Mouse (Mus musculus) CH12.LX (cell line): ENCODE measurements around the gene Gas7. TPM values are rescaled to one million over a fixed set of nuclear protein-coding genes. Genes with fewer than 3 reads are reported as not detected.

Experiments used
- DNase-seq: peaks from one replicate; pipeline ENCODE4 v3.0.0-alpha.2; 2013; ENCODE audit errors: extremely low read depth
- H3K27ac ChIP-seq: 2 replicates; pipeline ENCODE4 v1.5.1; 2012; ENCODE audit warnings: low read depth, mild to moderate bottlenecking, control low read depth, moderate library complexity; ENCODE audit not compliant: insufficient read depth
- H3K27me3 ChIP-seq: replicated peaks from 2 replicates; pipeline ENCODE3; 2012; ENCODE audit warnings: inconsistent platforms
- H3K36me3 ChIP-seq, 2 experiments: replicated peaks in 1 of 2; 2 replicates each; pipeline versions ENCODE3 to v1.6.1; 2012; ENCODE audit warnings: inconsistent platforms in 1 of 2, low read length in 1 of 2, mild to moderate bottlenecking in 1 of 2, mixed read lengths in 1 of 2, moderate library complexity in 1 of 2; ENCODE audit not compliant: control insufficient read depth in 1 of 2, insufficient read depth in 1 of 2
- H3K4me1 ChIP-seq, 2 experiments: 2 replicates each; pipeline ENCODE4 v1.6.1; 2012; ENCODE audit warnings: inconsistent platforms in 1 of 2, moderate library complexity in 1 of 2; ENCODE audit not compliant: insufficient read depth in 2 of 2, control insufficient read depth in 1 of 2
- H3K4me2 ChIP-seq: 2 replicates; pipeline ENCODE4 v1.6.1; 2012; ENCODE audit warnings: low read depth, mild to moderate bottlenecking, control low read depth; ENCODE audit not compliant: poor library complexity, insufficient read depth, severe bottlenecking
- H3K4me3 ChIP-seq, 3 experiments: fragments of 150-350 bp in 1 of 3; sonication (generic) in 1 of 3; replicated peaks in 1 of 3; 2 replicates each; pipeline versions ENCODE3 to v1.5.1; 2011 to 2012; ENCODE audit warnings: low read depth in 2 of 3, low read length in 2 of 3, mild to moderate bottlenecking in 2 of 3, moderate library complexity in 2 of 3, control low read depth in 1 of 3, improper control_type of control experiment in 1 of 3, inconsistent platforms in 1 of 3, mixed read lengths in 1 of 3; ENCODE audit not compliant: poor library complexity in 1 of 3
- H3K79me2 ChIP-seq: replicated peaks from 2 replicates; pipeline ENCODE4 v1.6.1; 2012; ENCODE audit warnings: mild to moderate bottlenecking, moderate library complexity; ENCODE audit not compliant: control insufficient read depth, poor library complexity, insufficient read depth, severe bottlenecking; ENCODE audit errors: extremely low read depth
- H3K9ac ChIP-seq: 2 replicates; pipeline ENCODE4 v1.6.1; 2012; ENCODE audit warnings: low read depth, mild to moderate bottlenecking, control low read depth, moderate library complexity; ENCODE audit not compliant: insufficient read depth
- H3K9me3 ChIP-seq: replicated peaks from 2 replicates; pipeline ENCODE3; 2012; ENCODE audit warnings: low read length, inconsistent platforms, mixed read lengths
- BHLHE40 ChIP-seq: IDR thresholded peaks from 2 replicates; pipeline ENCODE4 v1.6.1; 2011; ENCODE audit warnings: mild to moderate bottlenecking, low read depth, low read length, improper control_type of control experiment
- CHD2 ChIP-seq: IDR thresholded peaks from 2 replicates; pipeline ENCODE4 v1.6.1; 2011; ENCODE audit warnings: low read length, improper control_type of control experiment
- CTCF ChIP-seq, 2 experiments: IDR thresholded peaks in 1 of 2; conservative IDR thresholded peaks in 1 of 2; 2 replicates each; pipeline ENCODE4 v1.5.1; 2011 to 2012; ENCODE audit warnings: low read depth in 2 of 2, low read length in 2 of 2, improper control_type of control experiment in 1 of 2, inconsistent platforms in 1 of 2, mild to moderate bottlenecking in 1 of 2, moderate library complexity in 1 of 2
- E2F4 ChIP-seq: IDR thresholded peaks from 2 replicates; pipeline ENCODE4 v1.6.1; 2011; ENCODE audit warnings: low read depth, low read length, improper control_type of control experiment; ENCODE audit not compliant: insufficient replicate concordance
- EP300 ChIP-seq: IDR thresholded peaks from 2 replicates; pipeline ENCODE4 v1.6.1; 2011; ENCODE audit warnings: low read length, improper control_type of control experiment
- ETS1 ChIP-seq: conservative IDR thresholded peaks from 2 replicates; pipeline ENCODE4 v1.6.1; 2012; ENCODE audit warnings: low read depth, mild to moderate bottlenecking, inconsistent platforms, low read length, improper control_type of control experiment, moderate library complexity
- GABPA ChIP-seq: IDR thresholded peaks from 2 replicates; pipeline ENCODE4 v1.6.1; 2012; ENCODE audit warnings: low read depth, low read length, improper control_type of control experiment, inconsistent platforms; ENCODE audit not compliant: insufficient replicate concordance
- IRF4 ChIP-seq: IDR thresholded peaks from 2 replicates; pipeline ENCODE4 v1.6.1; 2014; ENCODE audit warnings: low read depth, mild to moderate bottlenecking, inconsistent platforms, low read length, improper control_type of control experiment
- MAFK ChIP-seq: IDR thresholded peaks from 2 replicates; pipeline ENCODE4 v1.6.1; 2011; ENCODE audit warnings: low read length, improper control_type of control experiment; ENCODE audit not compliant: insufficient replicate concordance
- MAX ChIP-seq: IDR thresholded peaks from 2 replicates; pipeline ENCODE4 v1.6.1; 2011; ENCODE audit warnings: low read length, improper control_type of control experiment
- MEF2A ChIP-seq: IDR thresholded peaks from 2 replicates; pipeline ENCODE4 v1.6.1; 2014; ENCODE audit warnings: low read depth, mild to moderate bottlenecking, inconsistent platforms, low read length, improper control_type of control experiment, borderline replicate concordance
- MXI1 ChIP-seq: IDR thresholded peaks from 2 replicates; pipeline ENCODE4 v1.6.1; 2011; ENCODE audit warnings: mild to moderate bottlenecking, low read depth, low read length, improper control_type of control experiment
- MYC ChIP-seq: IDR thresholded peaks from 2 replicates; pipeline ENCODE4 v1.6.1; 2011; ENCODE audit warnings: low read depth, mild to moderate bottlenecking, improper control_type of control experiment, low read length
- NELFE ChIP-seq: IDR thresholded peaks from 2 replicates; pipeline ENCODE4 v1.6.1; 2011; ENCODE audit warnings: low read depth, low read length, improper control_type of control experiment
- NRF1 ChIP-seq: IDR thresholded peaks from 2 replicates; pipeline ENCODE4 v1.6.1; 2014; ENCODE audit warnings: low read depth, mild to moderate bottlenecking, inconsistent platforms, low read length, improper control_type of control experiment, moderate library complexity
- POLR2A ChIP-seq: IDR thresholded peaks from 2 replicates; pipeline ENCODE4 v1.6.1; 2011; ENCODE audit warnings: low read depth, mild to moderate bottlenecking, improper control_type of control experiment, low read length
- RAD21 ChIP-seq: IDR thresholded peaks from 2 replicates; pipeline ENCODE4 v1.6.1; 2011; ENCODE audit warnings: low read depth, mild to moderate bottlenecking, low read length, improper control_type of control experiment, moderate library complexity
- RCOR1 ChIP-seq: conservative IDR thresholded peaks from 2 replicates; pipeline ENCODE4 v1.6.1; 2012; ENCODE audit warnings: low read depth, mild to moderate bottlenecking, inconsistent platforms, low read length, improper control_type of control experiment
- SIN3A ChIP-seq: IDR thresholded peaks from 2 replicates; pipeline ENCODE4 v1.6.1; 2012; ENCODE audit warnings: low read length, improper control_type of control experiment, inconsistent platforms
- TBP ChIP-seq: conservative IDR thresholded peaks from 2 replicates; pipeline ENCODE4 v1.6.1; 2011; ENCODE audit warnings: low read depth, low read length, improper control_type of control experiment
- TCF12 ChIP-seq: IDR thresholded peaks from 2 replicates; pipeline ENCODE4 v1.6.1; 2014; ENCODE audit warnings: low read depth, mild to moderate bottlenecking, inconsistent platforms, low read length, improper control_type of control experiment
- UBTF ChIP-seq: IDR thresholded peaks from 2 replicates; pipeline ENCODE4 v1.6.1; 2012; ENCODE audit warnings: low read depth, mild to moderate bottlenecking, inconsistent platforms, low read length, improper control_type of control experiment, moderate library complexity
- USF1 ChIP-seq: IDR thresholded peaks from 2 replicates; pipeline ENCODE4 v1.6.1; 2014; ENCODE audit warnings: low read depth, mild to moderate bottlenecking, inconsistent platforms, low read length, improper control_type of control experiment
- USF2 ChIP-seq: conservative IDR thresholded peaks from 2 replicates; pipeline ENCODE4 v1.6.1; 2011; ENCODE audit warnings: low read depth, low read length, improper control_type of control experiment
- ZKSCAN1 ChIP-seq: IDR thresholded peaks from 2 replicates; pipeline ENCODE4 v1.6.1; 2012; ENCODE audit warnings: low read depth, inconsistent platforms, low read length, improper control_type of control experiment, borderline replicate concordance
- ZMIZ1 ChIP-seq: IDR thresholded peaks from 2 replicates; pipeline ENCODE4 v1.6.1; 2012; ENCODE audit warnings: low read depth, mild to moderate bottlenecking, inconsistent platforms, low read length, improper control_type of control experiment
- ZNF384 ChIP-seq: IDR thresholded peaks from 2 replicates; pipeline ENCODE4 v1.6.1; 2012; ENCODE audit warnings: low read depth, low read length, improper control_type of control experiment, inconsistent platforms
- dilution Hi-C: fragments of 300-500 bp; cut with MboI; formaldehyde crosslinking; loops from 2 replicates; pipeline ENCODE4 v1.14.3; 2020; ENCODE audit warnings: low sequenced_read_pairs; ENCODE audit not compliant: extremely low pct_unique_long_range_greater_than_20kb, extremely low pct_ligation_motif_present
- in situ Hi-C: fragments of 300-500 bp; cut with MboI; formaldehyde crosslinking; loops from 3 replicates; pipeline ENCODE4 v1.14.3; 2019; ENCODE audit warnings: low sequenced_read_pairs, low pct_ligation_motif_present, low pct_unique_long_range_greater_than_20kb, mixed read lengths
- polyA plus RNA-seq: library from polyadenylated mRNA; unstranded; fragments of >175 nt; gene quantifications from 2 replicates; pipeline ENCODE4 v1.2.1, GENCODE M21; 2012; ENCODE audit warnings: low read depth; ENCODE audit not compliant: insufficient read length
- total RNA-seq, 2 experiments: library from RNA; depleted of rRNA; stranded (reverse); fragments of 300-350 nt in 1 of 2; fragments of >200 nt in 1 of 2; gene quantifications; 2 replicates each; pipeline ENCODE4 v1.2.3; 2012 to 2014

The Gas7 gene
- total and polyA plus RNA-seq, 3 experiments: 7.0 to 20.8 (median 7.0) TPM

DNA sequence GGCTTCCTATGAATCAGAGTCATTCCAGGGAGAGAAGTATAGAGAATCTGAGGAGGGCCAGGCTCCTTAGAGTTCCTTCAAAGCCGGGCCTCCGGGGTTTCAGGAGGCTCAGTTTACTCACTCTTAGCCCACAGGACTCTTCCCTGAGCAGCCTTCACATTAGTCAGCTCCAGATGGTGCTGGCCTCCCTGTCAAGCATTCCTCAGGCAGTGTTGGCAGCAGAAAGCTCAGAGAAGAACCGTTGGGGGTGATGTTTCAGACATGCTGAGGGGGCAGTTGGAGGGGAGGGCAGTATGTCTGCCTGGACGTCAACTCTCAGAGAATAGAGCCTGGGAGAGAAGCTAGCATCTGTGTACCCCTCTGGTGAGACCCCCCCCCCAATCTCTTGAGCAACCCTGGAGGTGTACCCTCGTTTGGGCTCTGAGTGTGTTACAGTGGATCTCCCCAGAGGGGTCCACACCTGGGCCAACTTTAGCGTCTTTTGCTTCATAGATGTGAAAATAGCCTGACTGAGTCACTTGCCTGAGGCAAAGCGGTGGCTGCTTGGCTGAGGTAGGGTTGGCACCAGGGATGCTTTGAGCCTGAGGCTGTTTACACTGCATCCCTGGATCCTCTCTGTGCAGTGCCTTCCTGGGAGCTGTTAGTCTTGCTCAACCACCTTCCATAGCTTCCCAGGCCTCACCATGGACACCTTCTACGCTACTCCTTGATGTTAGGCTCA lies 145.6 kb downstream of the Gas7 start:
- no peak overlapping the region for H3K27ac ChIP-seq
- dilution Hi-C loops: no loop called here
- H3K36me3 ChIP-seq: peaks cover 0 to 25% of the 10 kb centered on the region in 2 experiments
- no peak for DNase-seq
- H3K9me3 ChIP-seq: no peaks in the 10 kb centered on the region
- TF ChIP-seq EP300 (no peak), RAD21 (no peak), BHLHE40 (no peak), GABPA (no peak), MXI1 (no peak), ETS1 (no peak), NRF1 (no peak), TCF12 (no peak), ZKSCAN1 (no peak), MAFK (no peak), MYC (no peak), USF2 (no peak), NELFE (no peak), RCOR1 (no peak), USF1 (no peak), SIN3A (no peak)
- no peak overlapping the region for H3K4me2 ChIP-seq
- no peaks in the 10 kb centered on the region for H3K79me2 ChIP-seq
- H3K27me3 ChIP-seq: no peaks in the 10 kb centered on the region
- peaks cover 16 to 78% of the 10 kb centered on the region in 2 experiments for H3K4me1 ChIP-seq
- H3K4me3 ChIP-seq: no peak overlapping the region
- H3K9ac ChIP-seq: no peak overlapping the region
- in situ Hi-C loops: no loop called here

DNA sequence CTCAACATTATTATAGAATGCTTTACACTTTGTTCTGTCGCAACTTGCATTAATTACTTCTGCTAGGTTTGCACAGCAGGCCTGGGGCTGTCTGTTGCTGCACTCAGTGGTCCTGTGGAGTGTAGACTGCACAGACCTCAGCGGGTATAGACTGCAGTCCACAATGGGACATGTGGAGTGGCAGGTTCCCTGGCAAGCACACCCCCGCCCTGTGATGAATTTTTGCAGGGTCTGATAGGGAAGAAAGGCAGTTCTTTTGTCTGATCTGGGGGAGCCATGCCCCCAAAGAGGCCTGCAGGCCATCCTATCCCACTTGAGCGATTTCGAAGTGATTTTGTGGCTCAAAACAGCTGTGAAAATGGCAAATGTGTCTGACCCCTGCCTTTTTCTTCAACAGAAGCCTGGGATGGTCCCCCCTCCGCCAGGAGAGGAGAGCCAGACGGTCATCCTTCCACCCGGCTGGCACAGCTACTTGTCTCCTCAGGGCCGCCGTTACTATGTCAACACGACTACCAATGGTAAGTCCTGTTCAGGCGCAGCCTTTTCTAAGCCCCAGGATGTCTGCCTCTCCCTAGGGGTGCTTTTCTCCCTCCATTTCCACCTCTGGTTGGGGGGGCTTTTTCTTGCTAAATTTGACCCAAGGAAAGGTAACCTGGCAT lies 147.6 kb downstream of the Gas7 start:
- no peaks in the 10 kb centered on the region for H3K27me3 ChIP-seq
- H3K9me3 ChIP-seq: no peaks in the 10 kb centered on the region
- no peak overlapping the region for H3K4me3 ChIP-seq
- peaks cover 0 to 34% of the 10 kb centered on the region in 2 experiments for H3K36me3 ChIP-seq
- no peak overlapping the region for H3K9ac ChIP-seq
- H3K79me2 ChIP-seq: no peaks in the 10 kb centered on the region
- dilution Hi-C loops: no loop called here
- no peak for DNase-seq
- H3K4me2 ChIP-seq: no peak overlapping the region
- peaks cover 16 to 65% of the 10 kb centered on the region in 2 experiments for H3K4me1 ChIP-seq
- TF ChIP-seq TBP (no peak), MAFK (no peak), NELFE (no peak), USF1 (no peak), MEF2A (no peak), IRF4 (no peak), CHD2 (no peak), ZMIZ1 (no peak), MXI1 (no peak), POLR2A (no peak), RAD21 (no peak), MYC (no peak), TCF12 (no peak), CTCF (conservative IDR thresholded peaks at IDR 0.05 in 1 of 2, IDR thresholded peaks at IDR 0.05 in 1 of 2; ENCODE audit: low read depth in 2 of 2, low read length in 2 of 2) (no peak), MAX (no peak), ZNF384 (no peak), UBTF (no peak), E2F4 (no peak)
- TF ChIP-seq, all 38 proteins: peak for 0
- no peak overlapping the region for H3K27ac ChIP-seq
- in situ Hi-C loops: no loop called here
